Mouse (Mus musculus) G1E (cell line): Measurements from ENCODE around the gene Hint1.

ENCODE experiments used
- CTCF ChIP-seq: IDR thresholded peaks from 2 replicates; pipeline ENCODE4 v1.5.1; 2012; ENCODE audit warnings: low read depth, low read length, inconsistent platforms, mixed read lengths
- GATA2 ChIP-seq: IDR thresholded peaks from 2 replicates; pipeline ENCODE4 v1.6.1; 2012; ENCODE audit warnings: low read depth, low read length, inconsistent platforms, borderline replicate concordance

- TF ChIP-seq GATA2 (no peak), CTCF (no peak)
Measured at GRCm38 (mm10) chr11:54882671-54883070, 16.5 kb downstream of the Hint1 start.
